Mouse (Mus musculus) olfactory bulb, adult 2 months (tissue): ENCODE results near the gene Nrip3.

Experiments
- CTCF ChIP-seq: fragments of 200-500 bp; IDR thresholded peaks from 2 replicates; pipeline ENCODE4 v1.5.1; 2012; ENCODE audit warnings: low read depth, mild to moderate bottlenecking, low read length, moderate library complexity; ENCODE audit not compliant: insufficient read depth
- POLR2A ChIP-seq: fragments of 200-500 bp; IDR thresholded peaks from 2 replicates; pipeline ENCODE4 v1.6.1; 2012; ENCODE audit warnings: mild to moderate bottlenecking, low read depth, low read length, moderate library complexity; ENCODE audit not compliant: insufficient read depth

GRCm38 (mm10) chr7:109747747-109748146 lies 34.1 kb downstream of the Nrip3 start:
- TF ChIP-seq CTCF (no peak), POLR2A (no peak)
